Mouse (Mus musculus) liver, embryonic 15.5 days (tissue): ENCODE measurements around the gene Scaf8. TPM values are rescaled to one million over a fixed set of nuclear protein-coding genes. Genes with fewer than 3 reads are reported as not detected.
A peak's percentile ranks its signal among the peaks of the same experiment; 100 is the strongest.

Experiments
- ATAC-seq: fragments of 200-750 bp; cut with Nextera tagmentation; 2 replicates; pipeline ENCODE4 v1.8.0; 2017; ENCODE audit warnings: moderate number of reproducible peaks, mild to moderate bottlenecking, moderate library complexity; ENCODE audit not compliant: insufficient read depth
- H3K27ac ChIP-seq: fragments of 300-500 bp; sonication (generic); replicated peaks from 2 replicates; pipeline ENCODE4 v1.5.1; 2015; ENCODE audit warnings: mild to moderate bottlenecking, inconsistent platforms
- H3K27me3 ChIP-seq: fragments of 300-500 bp; sonication (generic); 2 replicates; pipeline ENCODE4 v1.6.1; 2015; ENCODE audit warnings: mild to moderate bottlenecking, inconsistent platforms
- H3K36me3 ChIP-seq: fragments of 300-500 bp; sonication (generic); replicated peaks from 2 replicates; pipeline ENCODE4 v1.6.1; 2015; ENCODE audit warnings: moderate library complexity, mild to moderate bottlenecking, inconsistent platforms
- H3K4me1 ChIP-seq: fragments of 300-500 bp; sonication (generic); replicated peaks from 2 replicates; pipeline ENCODE4 v1.6.1; 2015; ENCODE audit warnings: inconsistent platforms
- H3K4me2 ChIP-seq: fragments of 300-500 bp; sonication (generic); 2 replicates; pipeline ENCODE4 v1.6.1; 2015; ENCODE audit warnings: moderate library complexity, mild to moderate bottlenecking, inconsistent platforms
- H3K4me3 ChIP-seq: fragments of 300-500 bp; sonication (generic); replicated peaks from 2 replicates; pipeline ENCODE4 v1.5.1; 2015; ENCODE audit warnings: mild to moderate bottlenecking, inconsistent platforms
- H3K9ac ChIP-seq: fragments of 300-500 bp; sonication (generic); 2 replicates; pipeline ENCODE4 v1.6.1; 2015; ENCODE audit warnings: moderate library complexity, mild to moderate bottlenecking, inconsistent platforms
- H3K9me3 ChIP-seq: fragments of 300-500 bp; sonication (generic); replicated peaks from 2 replicates; pipeline ENCODE4 v1.6.1; 2016; ENCODE audit warnings: inconsistent platforms
- WGBS: fragments of 180-500 bp; shearing (Covaris S2); methylation state at CpG from one replicate; pipeline ENCODE4 v1.1.7; 2015; ENCODE audit warnings: mixed read lengths; ENCODE audit not compliant: insufficient replicate concordance; 5-methylcytosine and 5-hydroxymethylcytosine counted together
- polyA plus RNA-seq: library from polyadenylated mRNA; unstranded; fragments of >200 nt; fragmentation: Nextera tagmentation; extraction: Ambion mirVana; gene quantifications from 2 replicates; pipeline ENCODE4 v1.2.1, GENCODE M21; 2015

The Scaf8 gene
- polyA plus RNA-seq, 1 experiment from 2014 or later = 8.0 TPM

DNA sequence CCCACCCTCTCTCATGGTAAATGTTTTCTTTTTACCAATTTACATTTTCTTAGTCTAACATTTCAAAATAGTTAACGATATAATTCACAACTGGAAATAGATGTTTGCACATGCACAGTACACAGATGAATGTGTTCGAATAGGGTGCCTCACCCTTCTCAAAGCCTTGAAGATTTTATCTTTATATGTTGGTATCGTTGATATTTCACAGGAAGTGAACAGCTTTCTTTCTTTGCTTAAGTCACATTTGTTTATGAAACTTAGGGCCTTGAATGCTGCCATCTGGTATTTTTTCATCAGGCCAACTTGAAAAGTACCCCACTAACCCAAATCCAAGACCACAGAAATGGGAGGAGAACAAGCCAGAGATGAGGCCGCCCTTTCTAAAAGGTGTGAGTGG lies 94.8 kb downstream of the Scaf8 start:
- H3K27me3 ChIP-seq = no peaks in the 10 kb centered on the region
- 66% methylated on average over 4 of the region's 4 CpGs for WGBS
- ATAC-seq = no peak
- no peak overlapping the region for H3K4me3 ChIP-seq
- H3K27ac ChIP-seq = no peak overlapping the region
- no peak overlapping the region for H3K4me2 ChIP-seq
- H3K4me1 ChIP-seq = peaks cover 3% of the 10 kb centered on the region
- H3K36me3 ChIP-seq = peaks cover 29% of the 10 kb centered on the region
- H3K9me3 ChIP-seq = no peaks in the 10 kb centered on the region
- no peak overlapping the region for H3K9ac ChIP-seq

DNA sequence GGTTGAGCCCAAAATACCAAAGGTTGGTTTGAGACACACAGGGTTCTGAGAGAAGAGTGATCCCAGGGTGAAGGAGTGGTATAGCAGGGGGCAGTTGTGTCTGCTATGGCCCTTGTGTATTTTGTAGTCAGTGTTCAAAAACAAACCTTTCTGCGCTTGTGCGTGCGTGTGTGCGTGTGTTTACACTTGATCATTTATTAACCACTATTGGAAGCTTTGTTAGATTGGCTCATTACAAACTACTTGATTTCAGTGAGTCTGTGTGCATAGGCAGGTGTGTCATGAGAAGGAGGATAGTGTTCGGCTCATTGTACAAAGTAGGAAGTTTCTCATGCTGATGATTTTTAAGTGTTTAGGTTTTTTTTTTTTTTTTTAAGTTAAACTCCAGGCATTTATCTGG lies 95.4 kb downstream of the Scaf8 start:
- Histone ChIP-seq H3K4me1 (peaks cover 3% of the 10 kb centered on the region), H3K4me2 (no peak overlapping the region), H3K4me3 (no peak overlapping the region), H3K9ac (no peak overlapping the region), H3K27me3 (no peaks in the 10 kb centered on the region), H3K9me3 (no peaks in the 10 kb centered on the region), H3K27ac (no peak overlapping the region), H3K36me3 (peaks cover 34% of the 10 kb centered on the region)
- ATAC-seq = no peak
- 88% methylated on average over 5 of the region's 5 CpGs for WGBS

DNA sequence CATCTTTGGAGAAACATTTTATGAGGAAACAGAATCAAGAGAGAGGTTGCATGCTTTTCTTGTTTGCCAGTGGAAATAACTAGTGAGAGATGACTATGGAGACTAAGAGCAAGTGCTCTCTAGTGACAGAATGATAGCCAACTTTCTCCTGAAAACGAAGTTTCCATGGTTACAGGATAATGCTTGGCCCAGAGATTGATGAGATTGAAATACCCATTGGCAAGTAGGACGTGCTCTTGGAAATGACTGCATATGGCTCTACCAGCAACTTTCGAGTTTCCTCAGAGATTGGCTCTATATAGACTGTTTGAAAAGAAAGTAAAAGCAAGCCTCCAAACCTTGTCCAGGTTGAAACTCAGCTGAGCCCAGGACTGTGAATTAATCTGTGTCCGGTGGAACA lies 97.3 kb downstream of the Scaf8 start:
- Histone ChIP-seq H3K27me3 (no peaks in the 10 kb centered on the region), H3K9me3 (no peaks in the 10 kb centered on the region), H3K9ac (no peak overlapping the region), H3K36me3 (peaks cover 47% of the 10 kb centered on the region), H3K4me2 (no peak overlapping the region), H3K4me1 (peaks cover 3% of the 10 kb centered on the region; the same call in 1 of the 2 replicates), H3K4me3 (no peak overlapping the region), H3K27ac (no peak overlapping the region)
- no peak for ATAC-seq
- WGBS = 81% methylated on average over 4 of the region's 4 CpGs

DNA sequence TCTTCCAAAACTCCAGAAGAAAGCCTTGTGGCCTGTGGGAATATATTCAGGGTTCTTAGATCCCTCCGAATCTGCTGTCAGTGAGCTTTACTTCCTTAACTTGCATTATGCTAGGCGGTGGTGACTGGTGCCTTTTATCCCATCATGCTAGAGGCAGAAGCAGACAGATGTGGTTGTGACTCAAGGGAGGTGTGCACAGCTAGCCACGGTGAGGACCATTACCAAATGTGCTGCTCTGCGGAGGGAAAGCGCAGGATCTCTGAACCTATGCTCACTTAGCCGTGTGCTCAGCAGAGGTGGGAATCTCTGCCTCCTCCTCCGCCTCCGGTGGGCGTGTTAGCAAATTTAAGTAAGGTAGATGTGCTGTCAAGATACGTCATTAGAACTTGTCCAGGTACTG lies 98.1 kb downstream of the Scaf8 start:
- no peak overlapping the region for H3K4me3 ChIP-seq
- H3K9ac ChIP-seq = no peak overlapping the region
- no peak overlapping the region for H3K27ac ChIP-seq
- H3K4me1 ChIP-seq = peaks cover 3% of the 10 kb centered on the region; the same call in 1 of the 2 replicates
- H3K27me3 ChIP-seq = no peaks in the 10 kb centered on the region
- H3K9me3 ChIP-seq = no peaks in the 10 kb centered on the region
- 83% methylated on average over 10 of the region's 10 CpGs for WGBS
- no peak overlapping the region for H3K4me2 ChIP-seq
- ATAC-seq = no peak
- peaks cover 47% of the 10 kb centered on the region for H3K36me3 ChIP-seq

DNA sequence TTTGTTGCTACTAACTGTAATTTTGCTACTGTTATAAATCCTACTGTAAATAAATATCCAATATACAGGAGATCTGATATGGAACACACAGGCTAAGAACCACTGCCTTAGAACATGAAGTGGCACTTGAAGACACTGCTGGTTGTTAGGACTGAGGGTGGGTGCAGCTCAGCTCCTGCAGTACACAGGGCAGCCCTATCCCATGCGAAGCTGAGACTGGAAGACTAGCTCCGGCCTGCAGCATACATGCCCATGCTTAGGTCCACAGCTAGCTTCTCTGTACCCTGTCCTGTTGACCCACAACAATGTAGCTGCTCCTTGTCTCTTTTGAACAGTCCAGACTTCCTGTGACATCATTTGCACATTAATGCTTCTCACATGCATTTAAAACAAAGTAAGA lies 100.1 kb downstream of the Scaf8 start:
- Histone ChIP-seq H3K9me3 (no peaks in the 10 kb centered on the region), H3K4me1 (peaks cover 3% of the 10 kb centered on the region; the same call in 1 of the 2 replicates), H3K36me3 (peaks cover 39% of the 10 kb centered on the region), H3K9ac (no peak overlapping the region), H3K4me2 (no peak overlapping the region), H3K27ac (no peak overlapping the region), H3K4me3 (no peak overlapping the region), H3K27me3 (no peaks in the 10 kb centered on the region)
- no peak for ATAC-seq
- WGBS = 68% methylated on average over 2 of the region's 2 CpGs

DNA sequence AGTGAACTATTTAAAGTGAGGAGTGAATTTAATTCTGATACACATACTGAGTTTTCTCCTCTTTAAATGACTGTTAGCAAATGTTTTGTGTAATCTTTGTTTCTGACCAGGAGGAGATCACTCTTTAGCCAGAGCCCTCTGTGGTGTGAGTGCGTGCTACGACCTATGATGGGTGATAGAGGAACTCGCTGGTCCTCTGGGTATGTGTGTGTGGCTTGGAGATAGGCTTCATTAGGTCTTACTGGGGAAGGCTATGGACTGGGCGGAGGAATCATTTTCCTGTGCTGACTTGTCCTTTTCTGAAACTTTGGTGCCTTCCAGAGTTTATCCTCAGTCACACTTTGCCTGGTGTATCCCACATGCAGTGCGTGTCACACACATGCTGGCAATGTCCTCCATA lies 102.3 kb downstream of the Scaf8 start:
- Histone ChIP-seq H3K4me2 (no peak overlapping the region), H3K9me3 (no peaks in the 10 kb centered on the region), H3K4me1 (peaks cover 6% of the 10 kb centered on the region), H3K9ac (no peak overlapping the region), H3K27me3 (no peaks in the 10 kb centered on the region), H3K36me3 (peaks cover 34% of the 10 kb centered on the region), H3K4me3 (no peak overlapping the region), H3K27ac (no peak overlapping the region)
- WGBS = 47% methylated on average over 5 of the region's 5 CpGs
- 0 out of 2 replicates have a peak, but pooled peaks have one; percentile 15 for ATAC-seq

DNA sequence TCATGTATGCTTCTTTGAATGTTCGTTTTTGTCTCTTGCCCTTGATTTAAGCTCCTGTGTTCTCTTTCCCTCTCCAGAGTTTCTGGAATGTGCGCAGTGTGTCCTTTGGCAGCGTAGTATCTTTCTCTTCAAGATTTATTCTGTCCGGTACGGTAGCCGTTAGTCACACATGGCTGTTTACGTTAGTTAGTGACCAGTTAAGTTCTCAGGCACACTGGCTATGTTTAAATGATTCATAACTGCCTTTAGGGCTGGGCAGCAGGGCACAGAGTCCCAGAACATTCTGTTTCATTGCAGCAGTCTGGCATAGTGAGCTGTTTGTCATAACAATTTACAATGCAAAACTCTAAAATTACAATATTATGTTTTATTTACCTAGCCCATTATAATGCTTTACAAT lies 103.6 kb downstream of the Scaf8 start:
- 87% methylated on average over 7 of the region's 7 CpGs for WGBS
- peaks cover 25% of the 10 kb centered on the region for H3K36me3 ChIP-seq
- no peak overlapping the region for H3K27ac ChIP-seq
- no peaks in the 10 kb centered on the region for H3K9me3 ChIP-seq
- no peak overlapping the region for H3K4me3 ChIP-seq
- H3K4me1 ChIP-seq = peaks cover 11% of the 10 kb centered on the region
- no peaks in the 10 kb centered on the region for H3K27me3 ChIP-seq
- H3K9ac ChIP-seq = no peak overlapping the region
- ATAC-seq = no peak
- H3K4me2 ChIP-seq = no peak overlapping the region

DNA sequence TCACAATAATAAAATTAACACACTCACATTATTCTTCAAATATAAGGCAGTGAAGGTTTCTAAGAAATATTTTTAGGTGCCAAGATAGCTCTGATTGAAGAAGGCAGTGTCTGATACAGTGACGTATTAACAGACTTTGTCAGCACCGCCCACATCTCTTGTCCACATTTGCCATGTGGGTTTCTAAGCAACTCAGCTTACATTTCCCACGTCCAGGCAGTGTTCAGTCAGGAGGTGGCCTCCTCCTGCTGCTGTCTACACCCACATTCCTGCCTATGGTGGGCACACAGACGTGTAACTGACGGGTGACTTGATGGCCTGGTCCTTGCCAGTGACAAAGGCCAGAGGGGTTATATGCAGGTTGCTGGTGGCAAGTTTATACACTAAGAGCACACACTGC lies 104.1 kb downstream of the Scaf8 start:
- H3K9ac ChIP-seq = no peak overlapping the region
- H3K27ac ChIP-seq = no peak overlapping the region
- H3K27me3 ChIP-seq = no peaks in the 10 kb centered on the region
- H3K9me3 ChIP-seq = no peaks in the 10 kb centered on the region
- WGBS = 55% methylated on average over 5 of the region's 5 CpGs
- H3K36me3 ChIP-seq = peaks cover 20% of the 10 kb centered on the region
- no peak overlapping the region for H3K4me2 ChIP-seq
- no peak overlapping the region for H3K4me3 ChIP-seq
- ATAC-seq = no peak
- H3K4me1 ChIP-seq = peaks cover 17% of the 10 kb centered on the region

DNA sequence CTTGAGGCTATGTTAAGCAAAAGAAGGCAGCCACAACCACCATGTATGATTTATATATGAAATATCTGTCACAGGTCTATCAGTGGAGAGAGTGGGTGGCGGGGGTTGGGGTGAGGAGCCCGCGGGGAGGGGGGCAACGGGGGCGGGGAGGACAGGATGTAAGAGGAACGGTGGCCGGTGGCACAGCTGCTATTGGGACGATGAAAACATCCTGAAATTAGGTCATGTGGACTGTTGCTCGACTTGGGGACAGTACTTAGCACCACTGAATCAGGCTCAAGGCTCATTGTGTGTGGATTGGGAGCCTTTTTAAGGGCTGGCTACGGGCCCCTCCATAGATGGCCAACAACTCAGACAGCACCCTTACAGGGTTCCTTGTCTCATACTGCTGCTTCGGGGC lies 105.4 kb downstream of the Scaf8 start:
- Histone ChIP-seq H3K4me2 (no peak overlapping the region), H3K27ac (no peak overlapping the region), H3K4me1 (peaks cover 21% of the 10 kb centered on the region), H3K4me3 (no peak overlapping the region), H3K9ac (no peak overlapping the region), H3K36me3 (peaks cover 12% of the 10 kb centered on the region), H3K27me3 (no peaks in the 10 kb centered on the region), H3K9me3 (no peaks in the 10 kb centered on the region)
- no peak for ATAC-seq
- 23% methylated on average over 11 of the region's 11 CpGs for WGBS

DNA sequence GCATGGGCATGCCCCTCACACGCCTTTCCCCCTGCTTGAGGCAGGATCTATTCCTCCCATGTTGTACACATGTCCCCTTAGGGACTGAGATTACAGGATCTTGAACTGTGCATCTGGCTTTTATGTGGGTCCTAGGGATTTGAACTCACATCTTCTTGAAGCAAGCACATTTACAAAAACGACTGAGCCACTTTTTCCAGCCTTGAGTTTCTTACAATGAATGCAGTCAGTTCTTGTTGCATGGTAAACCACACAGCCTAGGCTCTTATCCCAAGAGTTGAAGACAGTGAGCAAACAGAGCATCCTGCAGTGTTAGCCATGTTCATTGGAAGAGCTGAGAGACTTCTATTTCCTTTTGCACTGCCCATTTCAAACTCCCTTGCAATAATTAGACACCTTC lies 108.3 kb downstream of the Scaf8 start:
- Histone ChIP-seq H3K36me3 (no peaks in the 10 kb centered on the region), H3K4me2 (no peak overlapping the region), H3K27ac (no peak overlapping the region), H3K9me3 (no peaks in the 10 kb centered on the region), H3K9ac (no peak overlapping the region), H3K4me1 (peaks cover 21% of the 10 kb centered on the region), H3K27me3 (no peaks in the 10 kb centered on the region), H3K4me3 (no peak overlapping the region)
- no peak for ATAC-seq
- WGBS = 41% methylated on average over 2 of the region's 2 CpGs

DNA sequence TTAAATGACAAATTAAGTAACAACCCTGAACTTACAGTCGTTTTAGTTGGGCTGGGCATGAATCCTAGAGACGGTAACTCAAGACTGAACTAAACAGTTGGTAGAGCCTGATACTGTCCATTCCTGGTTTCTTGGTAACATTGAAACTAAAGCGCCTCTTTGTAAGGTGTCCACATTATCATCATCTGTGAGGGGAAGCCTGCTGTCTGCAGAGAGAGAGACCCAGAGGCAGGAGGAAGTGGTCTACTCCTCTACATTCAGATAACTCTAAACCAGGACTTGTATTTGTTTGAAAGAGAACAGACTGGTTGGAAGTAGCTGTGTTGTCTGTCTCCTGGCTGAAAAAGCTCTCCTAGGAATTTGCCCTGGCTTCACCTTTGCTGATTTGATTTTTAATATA lies 108.9 kb downstream of the Scaf8 start:
- no peak overlapping the region for H3K9ac ChIP-seq
- H3K4me1 ChIP-seq = peaks cover 21% of the 10 kb centered on the region
- no peak for ATAC-seq
- H3K36me3 ChIP-seq = no peaks in the 10 kb centered on the region
- H3K27me3 ChIP-seq = no peaks in the 10 kb centered on the region
- H3K27ac ChIP-seq = no peak overlapping the region
- no peaks in the 10 kb centered on the region for H3K9me3 ChIP-seq
- 21% methylated on average over 3 of the region's 3 CpGs for WGBS
- H3K4me2 ChIP-seq = no peak overlapping the region
- H3K4me3 ChIP-seq = no peak overlapping the region

DNA sequence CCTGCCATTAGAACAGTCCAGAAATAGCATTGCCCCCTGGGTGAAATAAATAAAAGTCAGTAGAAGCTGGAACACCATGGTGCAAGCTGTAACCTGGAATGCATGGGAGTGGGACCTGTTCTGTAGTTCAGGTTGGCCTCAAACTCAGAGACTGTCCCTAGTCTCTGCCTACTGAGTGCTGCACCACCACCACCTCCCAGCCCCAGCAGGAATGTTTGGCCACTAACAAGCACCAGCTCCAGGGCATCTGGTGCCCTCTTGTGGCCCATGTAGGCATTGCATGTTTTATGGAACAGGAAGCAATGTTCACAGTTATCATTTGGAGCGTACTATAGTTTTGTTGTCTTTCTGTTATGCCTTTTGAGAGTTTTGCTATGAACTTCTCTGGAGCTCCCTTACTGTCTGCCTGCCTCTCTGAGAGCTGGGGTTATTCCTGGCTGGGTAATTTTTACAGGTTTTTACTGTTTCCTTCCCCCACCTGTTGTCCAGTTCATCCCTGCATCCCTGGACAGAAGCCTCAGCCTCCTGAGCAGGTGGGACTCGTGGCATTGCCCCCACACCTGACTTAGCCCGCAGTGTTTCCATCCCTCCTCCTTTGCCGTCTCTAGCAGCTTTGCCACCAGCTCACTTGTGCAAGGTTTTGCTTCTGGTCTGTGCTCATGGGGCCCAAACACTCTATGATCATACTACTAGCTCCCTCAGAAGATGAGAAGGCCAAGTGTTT lies 109.8 kb downstream of the Scaf8 start:
- H3K4me3 ChIP-seq = no peak overlapping the region
- no peaks in the 10 kb centered on the region for H3K9me3 ChIP-seq
- H3K27ac ChIP-seq = no peak overlapping the region
- H3K9ac ChIP-seq = no peak overlapping the region
- no peaks in the 10 kb centered on the region for H3K36me3 ChIP-seq
- 35% methylated on average over 4 of the region's 4 CpGs for WGBS
- peak; percentile 56 for ATAC-seq
- no peaks in the 10 kb centered on the region for H3K27me3 ChIP-seq
- peaks cover 21% of the 10 kb centered on the region for H3K4me1 ChIP-seq
- no peak overlapping the region for H3K4me2 ChIP-seq
